Mouse (Mus musculus) cerebellum, postnatal 14 days (tissue): ENCODE data around the gene Cmtm2a.
"Not testable (repeated sequence)": the region's sequence is repeated elsewhere in the genome, so short reads cannot be mapped to it uniquely, and the experiment has no call there.

Experiments used
- DNase-seq, 2 experiments: peaks; one replicate each; pipeline ENCODE4 v3.0.0; 2021; ENCODE audit warnings: mixed read lengths in 2 of 2

Gene Cmtm2a

GRCm38 (mm10) chr8:104293081-104293480, at the start of gene Cmtm2a:
Gene Cmtm2a (minus strand): TSS chr8:104293181.
- DNase-seq = not testable (repeated sequence)

GRCm38 (mm10) chr8:104342426-104342825, 49.4 kb upstream of the Cmtm2a start:
- no peak for DNase-seq

DNA sequence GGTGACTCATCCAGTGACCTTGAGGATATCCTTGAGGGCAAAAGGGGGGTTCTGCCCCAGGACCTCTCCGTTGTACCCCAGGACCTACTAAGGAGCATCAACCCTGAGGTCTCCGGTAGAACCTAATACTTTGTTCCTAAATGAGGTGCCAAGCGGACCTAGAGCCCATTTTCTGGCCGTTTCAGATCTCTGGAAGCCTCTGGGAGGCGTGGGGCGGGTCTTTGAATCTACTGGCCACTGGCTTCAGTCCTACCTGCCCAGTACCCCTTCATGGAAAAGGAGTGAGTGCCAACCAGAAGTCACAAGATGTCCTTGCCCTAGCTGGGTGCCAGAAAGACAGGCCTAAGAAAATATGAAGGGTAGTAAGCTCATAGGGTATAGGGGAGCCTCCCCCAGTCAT, 48.7 kb upstream of the Cmtm2a start:
- no peak for DNase-seq

DNA sequence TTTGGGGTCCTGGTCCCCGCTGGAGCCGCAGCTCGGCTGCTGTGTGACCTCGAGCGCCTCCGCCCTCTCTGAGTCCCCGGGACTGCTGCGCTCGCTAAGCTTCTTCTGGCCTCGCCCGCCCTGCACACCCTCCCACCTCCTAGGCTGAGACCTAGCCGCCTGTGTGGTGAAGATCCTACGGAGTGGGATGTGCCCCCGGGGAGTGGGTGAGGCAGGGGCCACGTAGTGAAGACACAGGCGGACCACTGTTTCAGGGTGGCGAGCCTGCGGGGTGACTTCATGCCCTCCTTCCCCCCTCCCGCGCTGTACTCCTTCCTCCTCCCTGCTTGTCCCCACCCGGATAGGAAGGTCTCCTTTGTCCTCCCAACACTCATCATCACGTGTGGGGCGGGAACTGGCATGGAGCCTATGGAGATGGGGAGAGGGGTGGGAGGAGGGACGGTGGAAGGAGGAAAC, 48.2 kb upstream of the Cmtm2a start:
- peak in 1 of 2 experiments; percentile 57 for DNase-seq

- peak; percentile 58 to 79 for DNase-seq
These were observed 47.5 kb upstream of the Cmtm2a start for GRCm38 (mm10) chr8:104340233-104341105.

- no peak for DNase-seq
These were observed 46.9 kb upstream of the Cmtm2a start for GRCm38 (mm10) chr8:104339983-104340232.

DNA sequence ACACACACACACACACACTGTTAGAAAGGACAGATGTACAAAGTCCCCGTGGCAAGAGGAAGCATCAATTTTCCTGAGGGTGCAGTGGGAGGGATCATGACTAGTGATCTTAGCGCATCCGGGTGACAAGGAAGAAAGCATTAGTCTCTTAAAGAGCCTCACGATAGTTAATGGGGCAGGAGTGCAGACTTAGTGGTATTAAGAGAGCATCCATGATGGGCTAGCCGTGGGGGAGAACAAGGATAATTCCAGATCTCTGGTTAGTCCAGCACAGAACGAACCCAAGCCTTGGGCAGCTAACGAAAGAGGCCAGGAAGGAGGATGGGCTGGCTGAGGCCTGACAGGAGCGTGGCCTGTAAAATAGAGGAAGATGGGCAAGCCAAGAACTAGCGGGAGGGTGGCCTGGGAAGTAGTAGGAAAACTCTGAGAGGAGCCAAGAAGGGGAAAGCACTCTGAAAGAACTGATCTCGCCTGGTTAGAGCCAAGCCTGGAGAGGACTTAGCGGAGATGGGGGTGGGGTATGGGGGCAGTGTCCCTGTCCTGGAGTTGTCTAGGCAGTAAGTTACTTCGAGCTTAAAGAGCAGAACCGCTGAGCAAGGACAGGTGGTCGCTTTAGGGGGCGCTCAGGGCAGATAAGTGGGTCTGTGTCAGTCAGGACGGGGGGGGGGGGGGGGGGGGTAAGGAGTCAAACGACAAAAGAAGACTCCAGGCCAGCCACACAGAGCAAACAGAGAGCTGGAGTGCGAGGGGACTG, 46.4 kb upstream of the Cmtm2a start, which contains the start of gene Cmtm3:
Cmtm3 (plus strand) TSS at position 182 of the 754 bp plus-strand sequence.
- DNase-seq = peak in 1 of 2 experiments; percentile 12

GRCm38 (mm10) chr8:104337890-104338289, 44.9 kb upstream of the Cmtm2a start:
- DNase-seq = no peak

- DNase-seq = no peak
These were observed 43.8 kb upstream of the Cmtm2a start for GRCm38 (mm10) chr8:104336806-104337205.

DNA sequence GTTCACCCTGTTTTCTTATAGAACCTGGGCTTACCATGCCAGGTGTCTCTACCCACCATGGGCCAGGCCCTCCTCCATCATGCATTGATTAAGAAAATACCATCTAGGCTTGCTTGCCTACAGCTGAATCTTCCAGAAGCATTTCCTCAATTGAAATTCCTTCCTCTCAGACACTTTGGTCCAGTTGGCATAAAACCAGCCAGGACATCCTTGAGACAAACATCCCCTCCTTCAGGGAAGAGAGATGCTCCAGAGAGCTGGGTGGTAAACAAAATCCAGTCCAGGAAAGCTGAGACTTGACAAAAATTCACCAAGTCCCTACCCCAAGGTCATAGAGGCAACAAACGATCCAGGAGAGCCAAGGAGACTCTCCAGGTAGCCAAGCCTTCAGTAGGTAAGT, 41.2 kb upstream of the Cmtm2a start:
- no peak for DNase-seq

DNA sequence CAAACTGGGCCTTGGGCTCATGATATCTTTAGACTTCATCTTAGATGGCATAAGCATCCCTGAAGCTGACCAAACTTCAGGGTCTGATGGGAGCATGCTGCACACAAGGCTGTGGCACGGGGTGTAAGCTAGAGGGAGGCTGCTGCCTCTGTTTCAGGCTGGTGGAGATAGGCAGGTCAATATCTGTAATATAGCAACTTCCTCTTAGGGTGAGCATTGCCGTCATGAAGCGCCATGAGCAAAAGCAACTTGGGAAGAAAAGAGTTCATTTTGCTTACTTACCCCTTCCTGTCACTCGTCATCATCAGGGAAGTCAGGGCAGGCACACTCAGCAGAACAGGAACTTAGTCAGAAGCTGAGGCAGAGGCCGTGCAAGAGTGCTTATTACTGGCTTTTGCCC, 40.8 kb upstream of the Cmtm2a start:
- no peak for DNase-seq

- no peak for DNase-seq
These were observed 40.0 kb upstream of the Cmtm2a start for GRCm38 (mm10) chr8:104332665-104333631.

DNA sequence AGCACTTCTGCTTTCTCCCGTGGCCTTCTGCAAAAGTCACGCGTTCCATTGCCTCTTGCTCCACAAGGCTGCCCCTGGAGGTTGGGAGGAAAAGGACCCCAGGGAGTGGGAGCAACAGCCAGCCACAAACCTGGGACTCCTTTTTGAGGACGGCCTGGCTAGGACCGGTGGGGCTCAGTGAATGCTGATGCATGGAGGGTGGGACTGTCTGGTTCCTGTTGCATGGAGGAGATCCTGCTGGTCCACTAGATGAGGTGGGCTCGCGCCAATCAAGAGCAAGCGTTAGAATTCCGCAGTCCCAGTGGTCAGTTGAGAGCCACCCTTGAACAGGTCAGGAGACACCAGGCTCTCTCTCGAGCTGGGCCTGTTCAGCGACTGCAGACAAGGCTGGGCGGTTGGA, 28.9 kb upstream of the Cmtm2a start, which contains the start of gene Cmtm2b:
Cmtm2b (plus strand) TSS at position 301 of the 400 bp plus-strand sequence.
- DNase-seq = not testable (repeated sequence)

- DNase-seq = not testable (repeated sequence)
These were observed 28.3 kb upstream of the Cmtm2a start, which contains the start of gene Gm11020 for GRCm38 (mm10) chr8:104321267-104321666. Gene Gm11020 (plus strand): TSS chr8:104321567.

DNA sequence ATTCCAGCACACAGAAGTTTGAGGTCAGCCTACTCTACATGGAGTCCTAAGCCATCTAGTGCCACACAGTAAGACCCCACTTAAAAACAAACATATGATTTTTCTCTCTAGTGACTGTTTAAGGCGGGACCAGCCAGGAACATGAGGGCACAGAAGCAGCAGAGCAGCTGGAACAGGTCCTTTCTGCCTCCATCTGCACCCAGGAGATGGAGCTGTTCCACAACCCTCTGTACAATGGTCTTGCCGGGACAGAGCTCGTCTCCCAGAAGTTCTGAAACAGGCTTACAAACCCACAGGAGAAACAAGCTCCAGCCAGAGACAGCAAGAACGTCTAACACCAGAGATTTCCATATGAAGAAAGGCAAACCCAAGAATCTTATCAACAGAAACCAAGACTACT, 20.3 kb upstream of the Cmtm2a start:
- DNase-seq = peak in 1 of 2 experiments; percentile 7

DNA sequence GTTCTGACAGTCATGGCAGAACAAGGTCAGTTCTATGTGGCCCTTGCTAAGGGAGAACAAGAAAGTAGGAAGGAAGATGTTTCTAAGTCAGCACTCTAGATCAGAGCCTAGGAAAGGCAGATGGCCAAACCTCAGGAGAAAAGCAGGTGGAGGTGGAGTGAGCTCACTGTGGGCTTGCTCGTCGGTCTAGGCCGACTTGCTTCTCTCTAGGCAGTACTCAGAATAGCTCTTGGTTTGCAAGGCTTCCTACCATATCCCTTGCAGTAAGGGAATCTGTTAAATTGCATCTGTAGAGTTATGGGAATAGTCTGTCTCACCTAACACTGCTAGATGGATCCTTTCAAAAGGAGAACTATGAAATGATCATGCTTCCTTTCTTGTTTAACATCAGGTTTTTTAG, 19.0 kb upstream of the Cmtm2a start:
- not testable (repeated sequence) for DNase-seq

DNA sequence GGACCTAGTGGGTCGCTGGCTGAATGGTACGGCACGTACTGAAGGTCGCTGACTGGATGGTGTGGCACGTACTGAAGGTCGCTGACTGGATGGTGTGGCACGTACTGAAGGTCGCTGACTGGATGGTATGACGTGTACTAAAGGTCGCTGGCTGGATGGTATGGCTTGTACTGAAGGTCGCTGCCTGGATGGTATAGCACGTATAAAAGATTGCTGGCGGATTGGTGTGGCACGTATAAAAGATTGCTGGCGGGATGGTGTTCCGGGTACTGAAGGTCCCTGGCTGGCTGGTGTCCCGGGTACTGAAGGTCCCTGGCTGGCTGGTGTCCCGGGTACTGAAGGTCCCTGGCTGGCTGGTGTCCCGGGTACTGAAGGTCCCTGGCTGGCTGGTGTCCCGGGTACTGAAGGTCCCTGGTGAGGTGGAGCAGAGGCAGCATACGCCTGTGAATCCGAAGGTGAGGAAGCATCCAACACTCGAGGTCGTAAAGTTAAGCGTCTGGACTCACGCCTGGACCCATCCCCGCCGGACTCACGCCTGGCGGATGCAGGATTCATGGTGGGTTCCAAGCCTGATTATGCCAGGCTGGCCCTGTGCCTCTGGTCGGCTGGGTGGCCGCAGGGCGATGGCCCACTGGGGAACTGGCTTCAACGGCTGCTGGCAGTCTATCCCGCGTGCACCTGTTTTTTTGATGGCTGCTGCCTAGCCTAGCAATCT, 16.6 kb upstream of the Cmtm2a start, which contains the start of the genes Gm45711 and Cmtm1:
Gm45711 (minus strand) TSS at position 641 of the 715 bp plus-strand sequence.
Cmtm1 (minus strand) TSS at position 705 of the 715 bp plus-strand sequence.
- DNase-seq = peak; percentile 64 to 72

DNA sequence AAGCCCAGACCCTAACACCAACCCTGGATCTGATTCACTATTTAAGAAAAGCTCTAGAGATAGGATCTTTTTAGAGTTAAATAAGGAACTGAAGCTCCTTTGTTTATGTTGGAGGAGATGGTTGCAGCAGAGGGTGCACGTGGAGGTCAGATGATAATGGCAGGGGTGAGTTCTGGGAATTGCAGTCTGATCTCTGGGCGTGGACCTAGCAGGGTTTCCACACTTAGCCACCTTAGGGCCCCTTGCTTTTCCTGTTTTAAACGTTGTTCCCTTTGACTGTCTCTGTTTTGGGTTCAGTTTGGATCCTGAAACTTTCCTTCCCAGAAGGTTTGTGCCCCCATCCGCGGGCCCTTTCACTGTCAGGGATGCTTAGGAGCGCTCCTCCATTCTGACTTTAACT, 15.4 kb upstream of the Cmtm2a start:
- not testable (repeated sequence) for DNase-seq

- no peak for DNase-seq
These were observed 12.0 kb upstream of the Cmtm2a start for GRCm38 (mm10) chr8:104304962-104305361.

GRCm38 (mm10) chr8:104302536-104302935, 9.6 kb upstream of the Cmtm2a start:
- DNase-seq = not testable (repeated sequence)

GRCm38 (mm10) chr8:104301577-104301976, 8.6 kb upstream of the Cmtm2a start:
- DNase-seq = peak; percentile 11 to 16

DNA sequence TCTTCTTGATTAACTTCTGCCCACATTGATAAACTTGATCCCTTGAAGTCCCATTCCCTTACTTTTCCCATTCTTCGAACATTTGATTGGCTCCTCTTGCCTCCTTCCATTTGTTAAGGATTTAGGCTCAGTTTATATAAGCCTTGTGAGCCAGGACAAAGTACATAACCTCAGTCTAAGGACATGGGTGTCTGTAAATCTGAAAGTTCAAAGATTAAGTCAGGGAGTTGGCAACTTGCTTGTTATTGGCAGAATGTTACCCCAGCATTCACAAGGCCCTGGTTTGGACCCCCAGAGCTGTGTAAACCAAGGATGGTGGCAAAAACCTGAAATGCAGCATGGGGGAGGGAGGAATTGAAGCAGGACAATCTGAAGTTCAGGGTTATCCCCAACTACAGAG, 1.4 kb upstream of the Cmtm2a start:
- DNase-seq = no peak
